Mouse (Mus musculus): ENCODE data around the gene Cntn2. TPM values are rescaled to one million over a fixed set of nuclear protein-coding genes. Genes with fewer than 3 reads are reported as not detected.

Cntn2 gene
- 0.24 and 0.84 TPM in 2 replicates for polyA plus RNA-seq (2012; rRNA removed)

DNA sequence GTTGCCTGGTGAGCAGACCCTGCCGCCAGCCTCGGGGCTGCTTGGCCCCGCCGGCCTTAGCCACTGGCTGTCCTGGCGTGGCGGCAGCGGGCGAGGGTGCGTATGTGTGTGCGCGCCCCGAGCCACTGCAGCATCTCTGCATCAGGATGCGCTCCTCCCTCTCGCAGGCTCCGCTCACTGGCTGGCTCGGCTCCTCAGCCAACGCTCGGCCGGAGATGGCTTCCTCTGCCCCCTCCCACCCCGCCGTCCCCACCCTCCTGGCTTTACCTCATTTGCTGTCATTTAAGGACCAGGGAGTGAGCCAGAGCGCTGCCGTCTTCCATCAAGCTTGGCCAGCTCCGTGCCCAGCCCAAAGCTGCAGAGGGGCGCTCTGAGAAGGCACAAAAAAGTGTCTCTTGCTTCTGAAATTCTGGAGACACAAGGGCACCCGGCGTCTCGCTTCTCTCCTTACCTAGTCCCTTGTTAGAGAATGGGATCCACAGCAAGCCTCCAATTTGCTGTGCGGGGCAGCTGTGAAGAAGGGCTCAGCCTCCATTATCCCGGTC is at the start of gene Cntn2:
Cntn2 (minus strand) TSS at position 495 of the 545 bp plus-strand sequence.

DNA sequence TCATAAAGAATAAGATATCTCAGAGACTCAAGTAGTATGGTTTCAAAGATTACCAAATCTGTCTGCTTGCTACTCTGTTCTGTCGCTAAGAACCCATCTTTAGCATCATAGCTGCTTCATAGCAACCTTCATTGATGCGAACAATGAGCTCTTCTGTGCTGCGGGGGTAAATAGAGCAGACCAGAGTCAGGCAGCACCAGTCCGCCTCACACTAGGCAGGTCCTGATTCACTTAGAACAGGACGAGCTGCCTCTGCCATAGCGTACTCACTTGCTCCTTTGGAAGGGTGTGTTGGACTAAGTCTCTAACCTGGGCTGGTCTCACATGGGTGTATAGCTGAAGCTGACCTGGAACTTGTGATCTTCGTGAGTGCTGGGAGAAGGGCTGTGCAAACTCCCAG is 37.0 kb downstream of the Cntn2 start, which contains the start of gene Tmem81:
Tmem81 (plus strand) TSS at position 173 of the 400 bp plus-strand sequence.

DNA sequence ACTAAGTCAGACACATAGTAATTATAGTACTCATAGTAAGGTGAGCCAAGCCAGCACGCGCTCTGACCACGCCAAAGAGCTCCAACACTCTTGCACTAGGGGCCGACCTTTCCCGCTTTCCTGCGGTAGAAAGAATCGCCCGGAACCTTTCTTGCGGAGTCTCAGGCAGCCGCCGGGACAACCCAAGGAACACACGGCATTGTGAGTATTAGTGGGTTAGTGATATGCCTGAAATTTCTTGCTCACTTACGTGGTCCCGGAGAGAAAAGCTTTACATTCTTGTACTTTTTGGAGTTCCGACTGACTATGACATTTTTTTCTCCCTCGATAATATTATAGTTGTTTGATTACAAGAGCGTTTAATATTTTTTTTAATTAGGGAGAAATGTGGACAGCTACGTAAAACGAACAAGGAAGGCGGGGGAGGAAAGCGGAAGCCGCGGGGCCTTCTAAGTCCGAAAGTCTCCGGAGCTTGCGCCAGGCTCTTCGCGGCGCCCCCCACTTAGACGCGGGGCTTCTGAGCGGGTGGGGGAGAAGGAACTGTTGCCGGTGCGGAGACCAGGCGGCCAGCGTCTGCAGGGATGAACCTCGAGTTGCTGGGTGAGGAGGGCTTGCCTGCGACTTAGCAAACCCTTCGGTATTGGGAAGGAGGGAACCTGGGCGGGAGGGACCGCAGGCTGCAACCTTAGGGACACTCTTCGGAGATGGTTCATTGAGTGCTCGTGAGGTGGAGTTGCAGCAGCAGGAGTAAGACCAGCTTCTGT is 65.9 kb downstream of the Cntn2 start, which contains the start of gene Rbbp5:
Rbbp5 (plus strand) TSS at position 438 of the 764 bp plus-strand sequence.

Other genes starting within 250 kb of the Cntn2 start
- gene Klhdc8a, start 244.6 kb downstream of the Cntn2 start, polyA plus RNA-seq (2012; rRNA removed): 4.5 and 5.1 TPM in 2 replicates
- gene Nuak2, start 227.1 kb downstream of the Cntn2 start, polyA plus RNA-seq (2012; rRNA removed): 34.6 and 40.8 TPM in 2 replicates
- 9.6 TPM in 2 replicates for gene Tmcc2, start 152.0 kb downstream of the Cntn2 start, polyA plus RNA-seq (2012; rRNA removed)
- gene Dstyk, start 125.7 kb downstream of the Cntn2 start, polyA plus RNA-seq (2012; rRNA removed): 5.5 and 5.8 TPM in 2 replicates
- gene Rbbp5, start 65.9 kb downstream of the Cntn2 start, polyA plus RNA-seq (2012; rRNA removed): 6.5 and 7.7 TPM in 2 replicates
- gene Tmem81, start 37.0 kb downstream of the Cntn2 start, polyA plus RNA-seq (2012; rRNA removed): 1.1 and 1.2 TPM in 2 replicates
- gene Nfasc, start 198.5 kb upstream of the Cntn2 start, polyA plus RNA-seq (2012; rRNA removed): 0.66 and 2.1 TPM in 2 replicates

All from colon, adult 2 months (tissue).